Mouse (Mus musculus) lung, adult 2 months (tissue): ENCODE results near the gene Dpp7.

Experiments
- CTCF ChIP-seq: fragments of 200-500 bp; IDR thresholded peaks from 2 replicates; pipeline ENCODE4 v1.5.1; 2011; ENCODE audit warnings: mild to moderate bottlenecking, low read length, control low read depth; ENCODE audit not compliant: insufficient read depth
- POLR2A ChIP-seq: fragments of 200-500 bp; IDR thresholded peaks from 2 replicates; pipeline ENCODE4 v1.6.1; 2011; ENCODE audit warnings: low read depth, mild to moderate bottlenecking, control low read depth, low read length, borderline replicate concordance; ENCODE audit errors: extremely low read depth

- TF ChIP-seq CTCF (no peak), POLR2A (no peak)
These were observed 16.7 kb upstream of the Dpp7 start for GRCm38 (mm10) chr2:25372644-25373391.
